Mouse (Mus musculus): ENCODE results near the gene Mical2. TPM values are rescaled to one million over a fixed set of nuclear protein-coding genes. Genes with fewer than 3 reads are reported as not detected.

Gene Mical2
- polyA plus RNA-seq, 1 experiment from 2014 or later: 3.4 TPM

- no peaks in the 10 kb centered on the region for H3K36me3 ChIP-seq
- no peak overlapping the region for H3K27ac ChIP-seq
- no peak overlapping the region for H3K4me2 ChIP-seq
- 68% methylated on average over 3 of the region's 3 CpGs for WGBS (ENCODE audit: insufficient replicate concordance)
- H3K9me3 ChIP-seq (replicated peaks): no peaks in the 10 kb centered on the region
- no peak overlapping the region for H3K4me3 ChIP-seq
- no peaks in the 10 kb centered on the region for H3K27me3 ChIP-seq (replicated peaks)
- ATAC-seq: no peak
- H3K4me1 ChIP-seq: peaks cover 14% of the 10 kb centered on the region; the same call in 1 of the 2 replicates
- H3K9ac ChIP-seq: no peak overlapping the region
Observed at GRCm38 (mm10) chr7:112247890-112248289, 22.2 kb downstream of the Mical2 start.

GRCm38 (mm10) chr7:112249476-112249875 is 23.8 kb downstream of the Mical2 start:
- Histone ChIP-seq H3K27ac (no peak overlapping the region), H3K4me3 (no peak overlapping the region), H3K4me1 (peaks cover 14% of the 10 kb centered on the region; the same call in 1 of the 2 replicates), H3K9me3 (replicated peaks) (no peaks in the 10 kb centered on the region), H3K4me2 (no peak overlapping the region), H3K27me3 (replicated peaks) (no peaks in the 10 kb centered on the region), H3K36me3 (no peaks in the 10 kb centered on the region), H3K9ac (no peak overlapping the region)
- WGBS (ENCODE audit: insufficient replicate concordance): 71% methylated on average over 4 of the region's 4 CpGs
- ATAC-seq: no peak

- H3K9ac ChIP-seq: no peak overlapping the region
- H3K27ac ChIP-seq: no peak overlapping the region
- no peak overlapping the region for H3K4me2 ChIP-seq
- H3K9me3 ChIP-seq (replicated peaks): no peaks in the 10 kb centered on the region
- ATAC-seq: no peak
- 0 out of 2 replicates have a peak, but pooled peaks cover 7% of the 10 kb centered on the region for H3K4me1 ChIP-seq
- 51% methylated on average over 5 of the region's 5 CpGs for WGBS (ENCODE audit: insufficient replicate concordance)
- H3K36me3 ChIP-seq: no peaks in the 10 kb centered on the region
- H3K4me3 ChIP-seq: no peak overlapping the region
- no peaks in the 10 kb centered on the region for H3K27me3 ChIP-seq (replicated peaks)
Observed at GRCm38 (mm10) chr7:112252065-112252464, 26.4 kb downstream of the Mical2 start.

GRCm38 (mm10) chr7:112254233-112254632 is 28.6 kb downstream of the Mical2 start:
- no peak overlapping the region for H3K9ac ChIP-seq
- ATAC-seq: no peak
- no peak overlapping the region for H3K27ac ChIP-seq
- H3K9me3 ChIP-seq (replicated peaks): no peaks in the 10 kb centered on the region
- H3K4me2 ChIP-seq: no peak overlapping the region
- H3K4me3 ChIP-seq: no peak overlapping the region
- no peaks in the 10 kb centered on the region for H3K36me3 ChIP-seq
- 58% methylated on average over 3 of the region's 3 CpGs for WGBS (ENCODE audit: insufficient replicate concordance)
- H3K4me1 ChIP-seq: peaks cover 14% of the 10 kb centered on the region; the same call in 1 of the 2 replicates
- no peaks in the 10 kb centered on the region for H3K27me3 ChIP-seq (replicated peaks)

- H3K27me3 ChIP-seq (replicated peaks): no peaks in the 10 kb centered on the region
- no peak overlapping the region for H3K27ac ChIP-seq
- no peaks in the 10 kb centered on the region for H3K9me3 ChIP-seq (replicated peaks)
- no peak overlapping the region for H3K4me2 ChIP-seq
- WGBS (ENCODE audit: insufficient replicate concordance): 51% methylated on average over 3 of the region's 3 CpGs
- no peak overlapping the region for H3K4me3 ChIP-seq
- no peaks in the 10 kb centered on the region for H3K36me3 ChIP-seq
- no peak for ATAC-seq
- no peak overlapping the region for H3K9ac ChIP-seq
- H3K4me1 ChIP-seq: peaks cover 14% of the 10 kb centered on the region; the same call in 1 of the 2 replicates
Observed at GRCm38 (mm10) chr7:112255248-112255866, 29.7 kb downstream of the Mical2 start.

GRCm38 (mm10) chr7:112258338-112258903 is 32.8 kb downstream of the Mical2 start:
- H3K4me2 ChIP-seq: no peak overlapping the region
- no peaks in the 10 kb centered on the region for H3K27me3 ChIP-seq (replicated peaks)
- H3K9ac ChIP-seq: no peak overlapping the region
- no peak overlapping the region for H3K4me3 ChIP-seq
- WGBS (ENCODE audit: insufficient replicate concordance): 31% methylated on average over 4 of the region's 4 CpGs
- ATAC-seq: no peak
- H3K4me1 ChIP-seq: peaks cover 7% of the 10 kb centered on the region; the same call in 1 of the 2 replicates
- H3K9me3 ChIP-seq (replicated peaks): no peaks in the 10 kb centered on the region
- H3K36me3 ChIP-seq: no peaks in the 10 kb centered on the region
- H3K27ac ChIP-seq: no peak overlapping the region

GRCm38 (mm10) chr7:112259286-112259685 is 33.6 kb downstream of the Mical2 start:
- no peak for ATAC-seq
- Histone ChIP-seq H3K4me2 (no peak overlapping the region), H3K27me3 (replicated peaks) (no peaks in the 10 kb centered on the region), H3K27ac (no peak overlapping the region), H3K36me3 (no peaks in the 10 kb centered on the region), H3K9ac (no peak overlapping the region), H3K4me3 (no peak overlapping the region), H3K4me1 (peaks cover 7% of the 10 kb centered on the region; the same call in 1 of the 2 replicates), H3K9me3 (replicated peaks) (no peaks in the 10 kb centered on the region)
- 65% methylated on average over 4 of the region's 4 CpGs for WGBS (ENCODE audit: insufficient replicate concordance)

GRCm38 (mm10) chr7:112261121-112261520 is 35.5 kb downstream of the Mical2 start:
- Histone ChIP-seq H3K4me3 (no peak overlapping the region), H3K27me3 (replicated peaks) (no peaks in the 10 kb centered on the region), H3K9me3 (replicated peaks) (no peaks in the 10 kb centered on the region), H3K36me3 (no peaks in the 10 kb centered on the region), H3K9ac (no peak overlapping the region), H3K27ac (no peak overlapping the region), H3K4me1 (peaks cover 7% of the 10 kb centered on the region; the same call in 1 of the 2 replicates), H3K4me2 (no peak overlapping the region)
- 75% methylated on average over 5 of the region's 5 CpGs for WGBS (ENCODE audit: insufficient replicate concordance)
- ATAC-seq: no peak

GRCm38 (mm10) chr7:112267266-112267665 is 41.6 kb downstream of the Mical2 start:
- Histone ChIP-seq H3K36me3 (no peaks in the 10 kb centered on the region), H3K4me1 (no peaks in the 10 kb centered on the region), H3K27me3 (replicated peaks) (no peaks in the 10 kb centered on the region), H3K4me2 (no peak overlapping the region), H3K27ac (no peak overlapping the region), H3K4me3 (no peak overlapping the region), H3K9me3 (replicated peaks) (no peaks in the 10 kb centered on the region), H3K9ac (no peak overlapping the region)
- WGBS (ENCODE audit: insufficient replicate concordance): 47% methylated on average over 5 of the region's 5 CpGs
- no peak for ATAC-seq

- H3K36me3 ChIP-seq: no peaks in the 10 kb centered on the region
Observed at GRCm38 (mm10) chr7:112268761-112269425, 43.2 kb downstream of the Mical2 start.

GRCm38 (mm10) chr7:112270870-112271269 is 45.2 kb downstream of the Mical2 start:
- ATAC-seq: no peak
- H3K36me3 ChIP-seq: no peaks in the 10 kb centered on the region
- H3K4me3 ChIP-seq: no peak overlapping the region
- H3K9ac ChIP-seq: no peak overlapping the region
- no peak overlapping the region for H3K4me2 ChIP-seq
- no peaks in the 10 kb centered on the region for H3K9me3 ChIP-seq (replicated peaks)
- H3K27ac ChIP-seq: no peak overlapping the region
- 59% methylated on average over 5 of the region's 5 CpGs for WGBS (ENCODE audit: insufficient replicate concordance)
- H3K27me3 ChIP-seq (replicated peaks): no peaks in the 10 kb centered on the region
- H3K4me1 ChIP-seq: peaks cover 2% of the 10 kb centered on the region; the same call in 1 of the 2 replicates

More at GRCm38 (mm10) chr7:112268761-112269425, 43.2 kb downstream of the Mical2 start:
- H3K4me2 ChIP-seq: no peak overlapping the region
- no peak overlapping the region for H3K27ac ChIP-seq
- no peak overlapping the region for H3K9ac ChIP-seq
- no peak overlapping the region for H3K4me3 ChIP-seq
- WGBS (ENCODE audit: insufficient replicate concordance): 60% methylated on average over 15 of the region's 15 CpGs
- ATAC-seq: no peak
- no peaks in the 10 kb centered on the region for H3K27me3 ChIP-seq (replicated peaks)
- H3K4me1 ChIP-seq: no peaks in the 10 kb centered on the region
- no peaks in the 10 kb centered on the region for H3K9me3 ChIP-seq (replicated peaks)

- Histone ChIP-seq H3K4me3 (no peak overlapping the region), H3K36me3 (no peaks in the 10 kb centered on the region), H3K9me3 (replicated peaks) (no peaks in the 10 kb centered on the region), H3K27me3 (replicated peaks) (no peaks in the 10 kb centered on the region), H3K4me1 (peaks cover 9% of the 10 kb centered on the region; the same call in 1 of the 2 replicates), H3K4me2 (no peak overlapping the region), H3K27ac (no peak overlapping the region), H3K9ac (no peak overlapping the region)
- ATAC-seq: no peak
- 62% methylated on average over 3 of the region's 3 CpGs for WGBS (ENCODE audit: insufficient replicate concordance)
Observed at GRCm38 (mm10) chr7:112271627-112272026, 46.0 kb downstream of the Mical2 start.
